Comparison of ENCODE assay signal across 18 mouse cellular contexts in genomic region chrX:48385927-48386326, GRCm38 (mm10). TPM values are rescaled to one million over a fixed set of nuclear protein-coding genes. Genes with fewer than 3 reads are reported as not detected.
A peak's percentile ranks its signal among the peaks of the same experiment; 100 is the strongest.
DNase-seq lines count a peak whose midpoint lies in the region; ATAC-seq and TF ChIP-seq lines count a peak whose summit lies in the region.
"Had no signal": no experiment of that assay in that cellular context is flagged by ENCODE, and none has a peak within 500 bp of the region (broad histone marks: within the 10 kb centered on the region; RNA-seq: fewer than 3 reads in every experiment).

No protein-coding gene starts in this region.

- H3K9ac ChIP-seq in forebrain, embryonic 15.5 days (replicated peaks) = no peak overlapping the region
- no peak overlapping the region for H3K9ac ChIP-seq in forebrain, embryonic 16.5 days (replicated peaks; ENCODE audit: low read depth, low read length)
- H3K9ac ChIP-seq in midbrain, embryonic 12.5 days (replicated peaks) = no peak overlapping the region
- H3K9ac ChIP-seq in intestine, postnatal 0 days (ENCODE audit: low read depth, low read length) = no peak overlapping the region
- H3K9ac ChIP-seq: liver, embryonic 14.5 days had no signal

- H3K36me3 ChIP-seq in forebrain, embryonic 10.5 days (replicated peaks) = peaks cover 92% of the 10 kb centered on the region
- H3K36me3 ChIP-seq in forebrain, embryonic 15.5 days = peaks cover 17% of the 10 kb centered on the region
- peaks cover 7% of the 10 kb centered on the region; the same call in 1 of the 2 replicates for H3K36me3 ChIP-seq in forebrain, embryonic 16.5 days (ENCODE audit: control insufficient read depth, insufficient read depth)
- H3K36me3 ChIP-seq in midbrain, embryonic 12.5 days = peaks cover 37% of the 10 kb centered on the region
- peaks cover 23% of the 10 kb centered on the region for H3K36me3 ChIP-seq in intestine, postnatal 0 days (ENCODE audit: control insufficient read depth, insufficient read depth)

- no peaks in the 10 kb centered on the region for H3K27me3 ChIP-seq in forebrain, embryonic 10.5 days (ENCODE audit: poor library complexity, severe bottlenecking)
- H3K27me3 ChIP-seq in forebrain, embryonic 15.5 days = no peaks in the 10 kb centered on the region
- no peaks in the 10 kb centered on the region for H3K27me3 ChIP-seq in forebrain, embryonic 16.5 days (replicated peaks; ENCODE audit: control insufficient read depth, insufficient read depth, low read length)
- H3K27me3 ChIP-seq in midbrain, embryonic 12.5 days = no peaks in the 10 kb centered on the region
- no peaks in the 10 kb centered on the region for H3K27me3 ChIP-seq in intestine, postnatal 0 days (replicated peaks; ENCODE audit: control insufficient read depth, insufficient read depth, low read length)

- WGBS in forebrain, embryonic 10.5 days = 32% methylated on average over 4 of the region's 4 CpGs
- 36% methylated on average over 4 of the region's 4 CpGs for WGBS in forebrain, embryonic 15.5 days
- WGBS in forebrain, embryonic 16.5 days = 41% methylated on average over 4 of the region's 4 CpGs
- WGBS in midbrain, embryonic 12.5 days = 39% methylated on average over 3 of the region's 4 CpGs
- 65% methylated on average over 4 of the region's 4 CpGs for WGBS in intestine, postnatal 0 days

- ATAC-seq in forebrain, embryonic 15.5 days (replicated peaks) = no peak; the same call in 1 of the 2 replicates
- ATAC-seq in forebrain, embryonic 16.5 days = peak; percentile 57
- ATAC-seq in midbrain, embryonic 12.5 days (ENCODE audit: low FRiP score, low read depth) = peak; percentile 91
- no peak for ATAC-seq in intestine, postnatal 0 days

- H3K9me3 ChIP-seq in forebrain, embryonic 10.5 days = no peaks in the 10 kb centered on the region
- no peaks in the 10 kb centered on the region for H3K9me3 ChIP-seq in forebrain, embryonic 15.5 days
- no peaks in the 10 kb centered on the region for H3K9me3 ChIP-seq in forebrain, embryonic 16.5 days (ENCODE audit: control insufficient read depth, low read length)
- H3K9me3 ChIP-seq in midbrain, embryonic 12.5 days = no peaks in the 10 kb centered on the region
- H3K9me3 ChIP-seq in intestine, postnatal 0 days (ENCODE audit: control insufficient read depth) = no peaks in the 10 kb centered on the region
- H3K9me3 ChIP-seq: heart, embryonic 10.5 days had no signal

- H3K4me2 ChIP-seq in forebrain, embryonic 15.5 days (replicated peaks) = no peak overlapping the region
- no peak overlapping the region for H3K4me2 ChIP-seq in forebrain, embryonic 16.5 days (ENCODE audit: low read length)
- no peak overlapping the region for H3K4me2 ChIP-seq in midbrain, embryonic 12.5 days (replicated peaks)
- no peak overlapping the region for H3K4me2 ChIP-seq in intestine, postnatal 0 days (replicated peaks; ENCODE audit: low read depth)

- peak overlapping the region; percentile 26; the same call in 1 of the 2 replicates for H3K27ac ChIP-seq in forebrain, embryonic 10.5 days
- H3K27ac ChIP-seq in forebrain, embryonic 15.5 days (replicated peaks) = no peak overlapping the region
- H3K27ac ChIP-seq in forebrain, embryonic 16.5 days (ENCODE audit: low read length) = no peak overlapping the region
- H3K27ac ChIP-seq in midbrain, embryonic 12.5 days (replicated peaks) = peak overlapping the region; percentile 30; the same call in 1 of the 2 replicates
- H3K27ac ChIP-seq in intestine, postnatal 0 days (ENCODE audit: low read depth, low read length) = no peak overlapping the region
- H3K27ac ChIP-seq: heart, embryonic 10.5 days; liver, embryonic 14.5 days; macrophage had no signal

- DNase-seq in forebrain, embryonic 10.5 days (ENCODE audit: extremely low spot score, low spot score) = no peak
- DNase-seq in MN1 (ENCODE audit: low spot score) = peak; percentile 7
- no peak for DNase-seq in ovary, postnatal 10 days (ENCODE audit: low spot score)
- no peak for DNase-seq in adrenal gland, postnatal 10 days
- DNase-seq: adrenal gland, postnatal 14 days; cerebellum, postnatal 25 days; kidney, adult 11 months; kidney, postnatal 4 days; layer of hippocampus, postnatal 36 days; spleen, adult 18-20 months; thymus, postnatal 4 days had no signal

- TF ChIP-seq CTCF in intestine, postnatal 0 days (IDR thresholded peaks at IDR 0.05; ENCODE audit: low read depth) = no peak

- H3K4me3 ChIP-seq in forebrain, embryonic 10.5 days = no peak overlapping the region
- H3K4me3 ChIP-seq in forebrain, embryonic 15.5 days = no peak overlapping the region
- no peak overlapping the region for H3K4me3 ChIP-seq in forebrain, embryonic 16.5 days (replicated peaks; ENCODE audit: low read length)
- no peak overlapping the region for H3K4me3 ChIP-seq in midbrain, embryonic 12.5 days
- H3K4me3 ChIP-seq in intestine, postnatal 0 days (ENCODE audit: low read depth, low read length) = no peak overlapping the region
- H3K4me3 ChIP-seq: heart, embryonic 10.5 days had no signal

- peaks cover 5% of the 10 kb centered on the region; the same call in 1 of the 2 replicates for H3K4me1 ChIP-seq in forebrain, embryonic 10.5 days
- peaks cover 4% of the 10 kb centered on the region; the same call in 1 of the 2 replicates for H3K4me1 ChIP-seq in forebrain, embryonic 15.5 days
- H3K4me1 ChIP-seq in forebrain, embryonic 16.5 days (replicated peaks; ENCODE audit: control insufficient read depth, insufficient read depth, low read length) = no peaks in the 10 kb centered on the region
- peaks cover 7% of the 10 kb centered on the region; the same call in 1 of the 2 replicates for H3K4me1 ChIP-seq in midbrain, embryonic 12.5 days
- no peaks in the 10 kb centered on the region for H3K4me1 ChIP-seq in intestine, postnatal 0 days (replicated peaks; ENCODE audit: control insufficient read depth, insufficient read depth, low read length)
- H3K4me1 ChIP-seq: heart, embryonic 10.5 days had no signal

RNA-seq across cellular contexts. Expression of gene Bcorl1, which starts 44.8 kb away (rescaled TPM):
- 5.1 and 6.2 TPM in 2 replicates for polyA plus RNA-seq in forebrain, embryonic 10.5 days (2016; fragmentation: Nextera tagmentation; extraction: Ambion mirVana)
- polyA plus RNA-seq in forebrain, embryonic 15.5 days (2015; fragmentation: Nextera tagmentation; extraction: Ambion mirVana) = 6.5 and 7.5 TPM in 2 replicates
- 8.4 and 8.5 TPM in 2 replicates for polyA plus RNA-seq in forebrain, embryonic 16.5 days (2015; fragmentation: Nextera tagmentation; extraction: Ambion mirVana)
- polyA plus RNA-seq in midbrain, embryonic 12.5 days (2016; fragmentation: Nextera tagmentation; extraction: Ambion mirVana) = 6.7 and 8.3 TPM in 2 replicates
- 1.6 and 1.9 TPM in 2 replicates for polyA plus RNA-seq in intestine, postnatal 0 days (2015; fragmentation: Nextera tagmentation; extraction: Ambion mirVana)
- total RNA-seq in adrenal gland, postnatal 10 days (2021) = 10 to 100 TPM in 1 of 2 experiments, 1 to 10 TPM in 1; 9.9 to 12.6 TPM

Comparison
In these comparisons a context has a peak if more than half of its experiments do, and no peak if none do; other contexts are left out.
1. H3K27ac ChIP-seq: peak in forebrain, embryonic 10.5 days (single experiment) and midbrain, embryonic 12.5 days (single experiment); none in forebrain, embryonic 15.5 days (single experiment), forebrain, embryonic 16.5 days (single experiment) and intestine, postnatal 0 days (single experiment).
2. ATAC-seq: peak in forebrain, embryonic 16.5 days (single experiment) and midbrain, embryonic 12.5 days (single experiment); none in forebrain, embryonic 15.5 days (single experiment) and intestine, postnatal 0 days (single experiment).